Mouse (Mus musculus) MEL (cell line): ENCODE data around the gene Mfsd4b5.

ENCODE experiments used
- CTCF ChIP-seq, 3 experiments: IDR thresholded peaks in 2 of 3; conservative IDR thresholded peaks in 1 of 3; 2 replicates each; pipeline ENCODE4 v1.5.1; 2011 to 2012; ENCODE audit warnings: low read length in 3 of 3, low read depth in 2 of 3, mild to moderate bottlenecking in 2 of 3, improper control_type of control experiment in 1 of 3, inconsistent platforms in 1 of 3, mixed read lengths in 1 of 3, moderate library complexity in 1 of 3; ENCODE audit not compliant: control insufficient read depth in 1 of 3, insufficient read depth in 1 of 3, poor library complexity in 1 of 3, severe bottlenecking in 1 of 3
- EP300 ChIP-seq, 2 experiments: IDR thresholded peaks; 2 replicates each; pipeline ENCODE4 v1.6.1; 2011; ENCODE audit warnings: improper control_type of control experiment in 2 of 2, low read length in 2 of 2, low read depth in 1 of 2, mild to moderate bottlenecking in 1 of 2
- GABPA ChIP-seq: IDR thresholded peaks from 2 replicates; pipeline ENCODE4 v1.6.1; 2012; ENCODE audit warnings: low read depth, mild to moderate bottlenecking, inconsistent platforms, low read length, improper control_type of control experiment, moderate library complexity
- GATA1 ChIP-seq: IDR thresholded peaks from 2 replicates; pipeline ENCODE4 v1.6.1; 2011; ENCODE audit warnings: low read depth, low read length, improper control_type of control experiment
- MYC ChIP-seq: IDR thresholded peaks from 2 replicates; pipeline ENCODE4 v1.6.1; 2011; ENCODE audit warnings: low read depth, mild to moderate bottlenecking, low read length, improper control_type of control experiment, moderate library complexity
- POLR2A ChIP-seq, 2 experiments: IDR thresholded peaks; 2 replicates each; pipeline ENCODE4 v1.6.1; 2011 to 2012; ENCODE audit warnings: low read length in 2 of 2, mild to moderate bottlenecking in 2 of 2, control low read depth in 1 of 2, improper control_type of control experiment in 1 of 2, low read depth in 1 of 2, moderate library complexity in 1 of 2; ENCODE audit not compliant: control insufficient read depth in 1 of 2, insufficient read depth in 1 of 2, poor library complexity in 1 of 2
- RCOR1 ChIP-seq: IDR thresholded peaks from 2 replicates; pipeline ENCODE4 v1.6.1; 2012; ENCODE audit warnings: low read depth, mild to moderate bottlenecking, inconsistent platforms, low read length, improper control_type of control experiment
- TAL1 ChIP-seq: IDR thresholded peaks from 2 replicates; pipeline ENCODE4 v1.6.1; 2012; ENCODE audit warnings: mild to moderate bottlenecking, inconsistent platforms, low read length, moderate library complexity, mixed read lengths
- ZC3H11A ChIP-seq: IDR thresholded peaks from 2 replicates; pipeline ENCODE4 v1.6.1; 2012; ENCODE audit warnings: low read depth, mild to moderate bottlenecking, inconsistent platforms, low read length, improper control_type of control experiment

DNA sequence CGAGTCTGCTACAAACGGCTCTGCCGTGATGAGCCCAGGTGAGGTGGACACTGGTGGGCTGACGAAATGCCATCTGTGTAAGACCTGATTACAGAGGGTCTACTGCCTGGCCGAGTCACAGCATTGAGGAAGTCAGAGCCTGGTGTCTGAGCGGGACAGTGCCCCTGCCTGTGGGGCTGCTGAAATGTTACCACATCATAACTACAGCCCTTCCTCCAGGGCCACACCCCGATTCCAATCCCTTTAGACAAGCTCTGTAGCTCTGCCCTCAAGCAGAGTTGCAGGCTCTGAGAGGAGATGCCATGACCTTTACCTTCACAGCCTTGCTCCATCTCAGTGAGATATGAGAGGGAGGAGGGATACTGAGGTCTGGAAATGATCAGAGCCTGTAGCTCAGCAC lies 49.9 kb downstream of the Mfsd4b5 start:
- TF ChIP-seq CTCF (IDR thresholded peaks at IDR 0.05 in 2 of 3, conservative IDR thresholded peaks at IDR 0.05 in 1 of 3; ENCODE audit: control insufficient read depth in 1 of 3, insufficient read depth in 1 of 3, low read depth in 2 of 3, low read length in 3 of 3, poor library complexity in 1 of 3, severe bottlenecking in 1 of 3): no peak
- TF ChIP-seq POLR2A (IDR thresholded peaks at IDR 0.05; ENCODE audit: control insufficient read depth in 1 of 2, insufficient read depth in 1 of 2, low read depth in 1 of 2, low read length in 2 of 2, poor library complexity in 1 of 2): no peak
- TF ChIP-seq RCOR1: no peak
- TF ChIP-seq ZC3H11A: no peak
- TF ChIP-seq GATA1: no peak
- no peak for TF ChIP-seq TAL1
- no peak for TF ChIP-seq MYC
- TF ChIP-seq EP300 (IDR thresholded peaks at IDR 0.05; ENCODE audit: low read depth in 1 of 2, low read length in 2 of 2): no peak
- no peak for TF ChIP-seq GABPA
